Comparison of ENCODE assay signal across 21 mouse cellular contexts in the genomic region with DNA sequence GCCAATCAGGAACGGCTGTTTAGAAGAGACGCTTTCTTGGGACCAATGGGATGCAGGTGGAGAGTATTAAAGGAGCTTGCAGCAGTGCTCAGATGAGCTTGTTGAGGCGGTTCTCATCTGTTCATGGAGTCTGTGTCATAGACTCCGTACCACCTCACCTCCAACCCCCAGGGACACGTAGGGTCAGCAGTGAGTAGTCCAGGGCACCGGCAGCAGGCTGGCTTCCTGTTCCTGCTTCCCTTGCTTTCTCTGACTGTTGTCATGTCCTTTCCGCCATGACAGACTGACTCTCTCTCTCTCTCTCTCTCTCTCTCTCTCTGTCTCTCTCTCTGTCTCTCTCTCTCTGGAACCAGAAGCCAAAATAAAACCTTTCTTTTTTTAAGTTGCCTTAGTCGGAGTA.
DNase-seq lines count a peak whose midpoint lies in the region; ATAC-seq and TF ChIP-seq lines count a peak whose summit lies in the region.
"Had no signal": no experiment of that assay in that cellular context is flagged by ENCODE, and none has a peak within 500 bp of the region (broad histone marks: within the 10 kb centered on the region; RNA-seq: fewer than 3 reads in every experiment).

No protein-coding gene starts in this region.

- no peak overlapping the region for H3K9ac ChIP-seq in heart, adult 2 months (ENCODE audit: low read depth, low read length)
- H3K9ac ChIP-seq in hindbrain, embryonic 12.5 days, result no peak overlapping the region
- no peak overlapping the region for H3K9ac ChIP-seq in liver, embryonic 11.5 days (ENCODE audit: low read depth, low read length)
- no peak overlapping the region for H3K9ac ChIP-seq in liver, embryonic 12.5 days

- no peaks in the 10 kb centered on the region for H3K27me3 ChIP-seq in heart, embryonic 10.5 days (ENCODE audit: insufficient read depth, poor library complexity, severe bottlenecking)
- H3K27me3 ChIP-seq in heart, adult 2 months (ENCODE audit: control insufficient read depth, insufficient read depth, low read length), result no peaks in the 10 kb centered on the region
- no peaks in the 10 kb centered on the region for H3K27me3 ChIP-seq in hindbrain, embryonic 10.5 days (ENCODE audit: insufficient read depth, poor library complexity, severe bottlenecking)
- H3K27me3 ChIP-seq in hindbrain, embryonic 12.5 days, result no peaks in the 10 kb centered on the region
- H3K27me3 ChIP-seq in liver, embryonic 11.5 days (replicated peaks; ENCODE audit: control insufficient read depth, insufficient read depth, low read length), result no peaks in the 10 kb centered on the region
- no peaks in the 10 kb centered on the region for H3K27me3 ChIP-seq in liver, embryonic 12.5 days (replicated peaks)
- H3K27me3 ChIP-seq: CH12.LX, Patski had no signal

- WGBS in heart, embryonic 10.5 days, result 84% methylated on average over 8 of the region's 8 CpGs
- WGBS in heart, adult 2 months, result 82% methylated on average over 8 of the region's 8 CpGs
- WGBS in hindbrain, embryonic 10.5 days, result 91% methylated on average over 8 of the region's 8 CpGs
- 83% methylated on average over 8 of the region's 8 CpGs for WGBS in hindbrain, embryonic 12.5 days
- 78% methylated on average over 8 of the region's 8 CpGs for WGBS in liver, embryonic 11.5 days
- 62% methylated on average over 8 of the region's 8 CpGs for WGBS in liver, embryonic 12.5 days (ENCODE audit: insufficient replicate concordance)

- peak; percentile 67 for DNase-seq in heart, embryonic 10.5 days (ENCODE audit: low spot score)
- no peak for DNase-seq in heart, adult 2 months
- no peak for DNase-seq in hindbrain, embryonic 10.5 days (ENCODE audit: low spot score)
- peak; percentile 4 for DNase-seq in liver, embryonic 11.5 days (ENCODE audit: low spot score)
- DNase-seq: adrenal gland, adult 2 months; adrenal gland, adult 8-10 months; adrenal gland, postnatal 10 days; adrenal gland, postnatal 14 days; adrenal gland, postnatal 25 days; adrenal gland, postnatal 36 days; B cell, adult 2 months; cerebellum, adult 11 months; cerebellum, adult 11-12 months; cerebellum, adult 18-20 months had no signal

- no peaks in the 10 kb centered on the region for H3K79me2 ChIP-seq in heart, adult 2 months (replicated peaks; ENCODE audit: control insufficient read depth, insufficient read depth, low read length)

- H3K4me2 ChIP-seq in hindbrain, embryonic 12.5 days (replicated peaks), result no peak overlapping the region
- H3K4me2 ChIP-seq in liver, embryonic 11.5 days, result no peak overlapping the region
- H3K4me2 ChIP-seq in liver, embryonic 12.5 days, result no peak overlapping the region

- no peaks in the 10 kb centered on the region for H3K9me3 ChIP-seq in heart, embryonic 10.5 days
- H3K9me3 ChIP-seq in hindbrain, embryonic 10.5 days, result no peaks in the 10 kb centered on the region
- no peaks in the 10 kb centered on the region for H3K9me3 ChIP-seq in hindbrain, embryonic 12.5 days (replicated peaks)
- no peaks in the 10 kb centered on the region; the same call in 1 of the 2 replicates for H3K9me3 ChIP-seq in liver, embryonic 11.5 days (ENCODE audit: control insufficient read depth, low read length)
- peaks cover 3% of the 10 kb centered on the region; the same call in 1 of the 2 replicates for H3K9me3 ChIP-seq in liver, embryonic 12.5 days (replicated peaks)

- ATAC-seq in hindbrain, embryonic 12.5 days (ENCODE audit: low FRiP score), result no peak
- ATAC-seq in liver, embryonic 11.5 days (replicated peaks; ENCODE audit: low FRiP score), result no peak
- ATAC-seq in liver, embryonic 12.5 days, result no peak
- ATAC-seq: activated CD4-positive, CD25-positive, alpha-beta regulatory T cell, adult 4 months; CD4-positive, CD25-positive, alpha-beta regulatory T cell, adult 4 months; Patski had no signal

- TF ChIP-seq POLR2A in heart, adult 2 months (IDR thresholded peaks at IDR 0.05; ENCODE audit: insufficient read depth, low read depth, low read length), result no peak

- H3K27ac ChIP-seq in heart, embryonic 10.5 days, result no peak overlapping the region
- no peak overlapping the region for H3K27ac ChIP-seq in heart, adult 2 months
- 0 out of 2 replicates have a peak overlapping the region, but pooled peaks have one; percentile 8 for H3K27ac ChIP-seq in hindbrain, embryonic 10.5 days
- no peak overlapping the region for H3K27ac ChIP-seq in hindbrain, embryonic 12.5 days
- no peak overlapping the region for H3K27ac ChIP-seq in liver, embryonic 11.5 days (ENCODE audit: low read depth, low read length)
- H3K27ac ChIP-seq in liver, embryonic 12.5 days, result no peak overlapping the region

- H3K4me1 ChIP-seq in heart, embryonic 10.5 days, result no peaks in the 10 kb centered on the region
- H3K4me1 ChIP-seq in heart, adult 2 months (ENCODE audit: control insufficient read depth, insufficient read depth, low read length), result no peaks in the 10 kb centered on the region
- H3K4me1 ChIP-seq in hindbrain, embryonic 10.5 days (replicated peaks), result peaks cover under 1% of the 10 kb centered on the region
- H3K4me1 ChIP-seq in hindbrain, embryonic 12.5 days, result no peaks in the 10 kb centered on the region
- H3K4me1 ChIP-seq in liver, embryonic 11.5 days (replicated peaks; ENCODE audit: control insufficient read depth, insufficient read depth, low read length), result no peaks in the 10 kb centered on the region
- H3K4me1 ChIP-seq in liver, embryonic 12.5 days, result no peaks in the 10 kb centered on the region

- intact Hi-C loops in heart, adult 2 months (cut with DNase I), result no loop called here

- no peak overlapping the region for H3K4me3 ChIP-seq in heart, embryonic 10.5 days
- H3K4me3 ChIP-seq in heart, adult 2 months, result no peak overlapping the region
- no peak overlapping the region for H3K4me3 ChIP-seq in hindbrain, embryonic 10.5 days
- H3K4me3 ChIP-seq in hindbrain, embryonic 12.5 days, result no peak overlapping the region
- H3K4me3 ChIP-seq in liver, embryonic 11.5 days (ENCODE audit: low read depth, low read length), result no peak overlapping the region
- H3K4me3 ChIP-seq in liver, embryonic 12.5 days, result no peak overlapping the region

- no peaks in the 10 kb centered on the region for H3K36me3 ChIP-seq in heart, embryonic 10.5 days
- no peaks in the 10 kb centered on the region for H3K36me3 ChIP-seq in heart, adult 2 months (ENCODE audit: control insufficient read depth, insufficient read depth, low read length)
- H3K36me3 ChIP-seq in hindbrain, embryonic 10.5 days, result no peaks in the 10 kb centered on the region
- H3K36me3 ChIP-seq in hindbrain, embryonic 12.5 days, result no peaks in the 10 kb centered on the region
- no peaks in the 10 kb centered on the region for H3K36me3 ChIP-seq in liver, embryonic 11.5 days (ENCODE audit: control insufficient read depth, insufficient read depth, low read length)
- H3K36me3 ChIP-seq in liver, embryonic 12.5 days, result no peaks in the 10 kb centered on the region
- H3K36me3 ChIP-seq: G1E had no signal

- no peak for TF ChIP-seq CTCF in heart, adult 2 months (IDR thresholded peaks at IDR 0.05)

- TF ChIP-seq EP300 in heart, adult 2 months (IDR thresholded peaks at IDR 0.05; ENCODE audit: insufficient read depth, low read depth, low read length), result no peak

Comparison
In these comparisons a context has a peak if more than half of its experiments do, and no peak if none do; other contexts are left out.
1. DNase-seq: peak in heart, embryonic 10.5 days (single experiment) and liver, embryonic 11.5 days (single experiment); none in heart, adult 2 months (0 of 2) and hindbrain, embryonic 10.5 days (single experiment).